Mouse (Mus musculus): Measurements from ENCODE around the gene Tcf7l2. TPM values are rescaled to one million over a fixed set of nuclear protein-coding genes. Genes with fewer than 3 reads are reported as not detected.

Tcf7l2 gene
- total RNA-seq, 1 experiment = 3.0 TPM

DNA sequence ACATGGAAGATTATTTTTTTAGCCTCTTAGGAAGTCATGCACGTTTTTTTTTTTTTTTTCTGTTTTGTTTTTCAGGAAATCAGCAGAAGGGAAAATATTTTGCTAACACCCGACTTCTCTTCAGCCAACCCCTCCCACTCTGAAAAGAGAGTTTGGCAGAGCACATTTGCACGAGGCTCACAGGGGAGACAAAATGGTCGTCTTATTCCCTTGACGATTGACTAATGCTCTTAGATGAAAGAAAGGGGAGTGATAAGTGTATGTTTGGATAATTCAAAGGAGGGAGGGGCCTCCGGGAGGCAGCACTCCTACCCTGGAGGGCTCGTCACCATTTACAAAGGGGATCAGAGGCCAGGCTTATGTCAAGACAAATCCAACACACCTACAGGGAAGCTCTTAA, 224.4 kb downstream of the Tcf7l2 start:
- H3K27ac ChIP-seq (ENCODE audit: insufficient read depth, low read depth, low read length, poor library complexity, severe bottlenecking) = no peak overlapping the region
- in situ Hi-C loops (cut with MboI; ENCODE audit: low sequenced_read_pairs in 2 of 2, unreplicated experiment in 2 of 2) = no loop called here
- DNase-seq (ENCODE audit: low read depth, low spot score) = no peak

DNA sequence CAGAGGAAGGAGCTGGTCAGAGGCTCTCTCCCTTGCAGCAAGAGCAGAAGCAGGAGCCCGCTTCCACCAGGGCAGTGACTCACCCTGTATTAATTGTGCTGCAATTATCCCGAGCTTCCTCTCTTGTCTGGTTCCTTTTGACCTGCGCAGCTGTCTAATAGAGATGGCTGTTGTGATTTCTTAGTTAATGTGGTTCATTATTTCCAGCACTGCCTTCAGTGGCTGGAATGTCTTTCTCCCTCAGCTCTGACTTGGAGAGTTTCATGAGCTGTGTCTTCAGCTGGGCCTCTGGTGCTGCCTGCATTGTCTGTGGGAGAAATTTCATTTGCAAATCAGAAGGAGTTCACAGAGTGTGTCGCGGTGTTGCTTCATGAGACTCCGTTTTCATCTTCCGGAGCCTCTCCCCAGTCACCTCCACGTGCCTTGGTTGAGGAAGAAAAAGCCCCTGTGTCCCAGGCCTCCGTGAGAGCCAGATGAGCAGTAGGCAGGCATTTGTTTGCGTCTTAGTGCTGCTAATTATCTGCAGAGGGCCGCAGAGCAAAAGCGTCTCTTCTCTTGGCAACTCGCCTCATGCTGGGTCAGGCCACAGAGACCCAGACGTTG, 228.4 kb downstream of the Tcf7l2 start:
- no peak overlapping the region for H3K27ac ChIP-seq (ENCODE audit: insufficient read depth, low read depth, low read length, poor library complexity, severe bottlenecking)
- DNase-seq (ENCODE audit: low read depth, low spot score) = no peak
- no peaks in the 10 kb centered on the region for H3K4me1 ChIP-seq (ENCODE audit: control insufficient read depth in 2 of 2, insufficient read depth in 2 of 2, low read length in 2 of 2, poor library complexity in 1 of 2)
- in situ Hi-C loops (cut with MboI; ENCODE audit: low sequenced_read_pairs in 2 of 2, unreplicated experiment in 2 of 2) = no loop called here
- no peaks in the 10 kb centered on the region for H3K9me3 ChIP-seq (ENCODE audit: control insufficient read depth, insufficient read depth, low read depth, low read length)
- TF ChIP-seq HCFC1 (IDR thresholded peaks at IDR 0.05; ENCODE audit: borderline replicate concordance, insufficient read depth, low read length) (no peak), CHD2 (IDR thresholded peaks at IDR 0.05; ENCODE audit: low read depth, low read length) (no peak), MAFK (IDR thresholded peaks at IDR 0.05; ENCODE audit: insufficient read depth, low read depth, low read length) (no peak)
- no peaks in the 10 kb centered on the region for H3K36me3 ChIP-seq (ENCODE audit: control insufficient read depth, insufficient read depth, low read length, poor library complexity, severe bottlenecking)
- H3K4me3 ChIP-seq (ENCODE audit: insufficient read depth in 1 of 2, low read depth in 1 of 2, low read length in 2 of 2, poor library complexity in 1 of 2, severe bottlenecking in 1 of 2) = no peak overlapping the region
- H3K9ac ChIP-seq (ENCODE audit: insufficient read depth, low read depth, low read length, poor library complexity, severe bottlenecking) = no peak overlapping the region

More for the DNA sequence above, 224.4 kb downstream of the Tcf7l2 start:
- Histone ChIP-seq H3K9ac (ENCODE audit: insufficient read depth, low read depth, low read length, poor library complexity, severe bottlenecking) (no peak overlapping the region), H3K9me3 (ENCODE audit: control insufficient read depth, insufficient read depth, low read depth, low read length) (no peaks in the 10 kb centered on the region), H3K4me3 (ENCODE audit: insufficient read depth in 1 of 2, low read depth in 1 of 2, low read length in 2 of 2, poor library complexity in 1 of 2, severe bottlenecking in 1 of 2) (no peak overlapping the region), H3K36me3 (ENCODE audit: control insufficient read depth, insufficient read depth, low read length, poor library complexity, severe bottlenecking) (no peaks in the 10 kb centered on the region), H3K4me1 (ENCODE audit: control insufficient read depth in 2 of 2, insufficient read depth in 2 of 2, low read length in 2 of 2, poor library complexity in 1 of 2) (no peaks in the 10 kb centered on the region)
- TF ChIP-seq MAFK (IDR thresholded peaks at IDR 0.05; ENCODE audit: insufficient read depth, low read depth, low read length) (no peak), ZNF384 (IDR thresholded peaks at IDR 0.05; ENCODE audit: low read depth, low read length) (no peak), HCFC1 (IDR thresholded peaks at IDR 0.05; ENCODE audit: borderline replicate concordance, insufficient read depth, low read length) (no peak), CHD2 (IDR thresholded peaks at IDR 0.05; ENCODE audit: low read depth, low read length) (no peak), ZC3H11A (IDR thresholded peaks at IDR 0.05; ENCODE audit: borderline replicate concordance, low read depth, low read length) (no peak)

DNA sequence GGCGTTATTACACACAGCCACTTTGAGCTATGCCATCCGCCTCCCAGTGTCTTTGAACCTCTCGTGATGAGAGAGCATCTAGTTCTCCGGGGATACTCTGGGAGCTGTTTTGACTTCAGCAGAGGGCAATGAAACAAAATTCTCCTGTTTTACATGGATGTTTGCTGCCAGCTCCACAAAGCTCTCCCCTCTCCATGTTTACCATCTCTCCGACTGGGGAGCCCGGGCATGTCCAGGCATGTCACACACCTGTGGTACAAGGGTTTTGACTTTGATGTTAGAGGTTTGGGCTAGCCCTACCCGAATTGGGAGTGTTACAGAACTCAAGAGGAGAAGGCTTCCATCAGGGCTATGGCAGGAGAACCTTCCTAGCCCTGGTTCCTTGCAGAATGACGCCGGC, 234.5 kb downstream of the Tcf7l2 start:
- Histone ChIP-seq H3K27ac (ENCODE audit: insufficient read depth, low read depth, low read length, poor library complexity, severe bottlenecking) (no peak overlapping the region), H3K9me3 (ENCODE audit: control insufficient read depth, insufficient read depth, low read depth, low read length) (peaks cover 6% of the 10 kb centered on the region; the same call in 1 of the 2 replicates), H3K9ac (ENCODE audit: insufficient read depth, low read depth, low read length, poor library complexity, severe bottlenecking) (no peak overlapping the region), H3K36me3 (ENCODE audit: control insufficient read depth, insufficient read depth, low read length, poor library complexity, severe bottlenecking) (no peaks in the 10 kb centered on the region; the same call in 1 of the 2 replicates), H3K4me3 (ENCODE audit: insufficient read depth in 1 of 2, low read depth in 1 of 2, low read length in 2 of 2, poor library complexity in 1 of 2, severe bottlenecking in 1 of 2) (no peak overlapping the region), H3K4me1 (ENCODE audit: control insufficient read depth in 2 of 2, insufficient read depth in 2 of 2, low read length in 2 of 2, poor library complexity in 1 of 2) (no peaks in the 10 kb centered on the region)
- in situ Hi-C loops (cut with MboI; ENCODE audit: low sequenced_read_pairs in 2 of 2, unreplicated experiment in 2 of 2) = no loop called here
- DNase-seq (ENCODE audit: low read depth, low spot score) = no peak
- TF ChIP-seq ZNF384 (IDR thresholded peaks at IDR 0.05; ENCODE audit: low read depth, low read length) (no peak), MAFK (IDR thresholded peaks at IDR 0.05; ENCODE audit: insufficient read depth, low read depth, low read length) (no peak), CHD2 (IDR thresholded peaks at IDR 0.05; ENCODE audit: low read depth, low read length) (no peak), ZC3H11A (IDR thresholded peaks at IDR 0.05; ENCODE audit: borderline replicate concordance, low read depth, low read length) (no peak), HCFC1 (IDR thresholded peaks at IDR 0.05; ENCODE audit: borderline replicate concordance, insufficient read depth, low read length) (no peak)

Measured in ES-E14 (cell line).